Mouse (Mus musculus): Measurements from ENCODE around the gene Akap5.

Gene Akap5

GRCm38 (mm10) chr12:76310633-76311032 is 14.1 kb upstream of the Akap5 start:
- no peak for DNase-seq (ENCODE audit: low read depth, low spot score)

GRCm38 (mm10) chr12:76311227-76311626 is 13.5 kb upstream of the Akap5 start:
- DNase-seq (ENCODE audit: low read depth, low spot score) = no peak

GRCm38 (mm10) chr12:76311951-76312350 is 12.7 kb upstream of the Akap5 start:
- DNase-seq (ENCODE audit: low read depth, low spot score) = no peak

GRCm38 (mm10) chr12:76318282-76319212 is 6.1 kb upstream of the Akap5 start:
- DNase-seq (ENCODE audit: low read depth, low spot score) = peak; percentile 88

GRCm38 (mm10) chr12:76326437-76327220 is 1.9 kb downstream of the Akap5 start:
- DNase-seq (ENCODE audit: low read depth, low spot score) = no peak

GRCm38 (mm10) chr12:76328567-76329354 is 4.1 kb downstream of the Akap5 start:
- peak; percentile 41 for DNase-seq (ENCODE audit: low read depth, low spot score)

GRCm38 (mm10) chr12:76333688-76334087 is 9.0 kb downstream of the Akap5 start:
- DNase-seq (ENCODE audit: low read depth, low spot score) = peak; percentile 16

GRCm38 (mm10) chr12:76335641-76336040 is 10.9 kb downstream of the Akap5 start:
- DNase-seq (ENCODE audit: low read depth, low spot score) = no peak

- DNase-seq (ENCODE audit: low read depth, low spot score) = no peak
These were observed 11.6 kb downstream of the Akap5 start for GRCm38 (mm10) chr12:76336111-76336965.

GRCm38 (mm10) chr12:76341080-76341479 is 16.4 kb downstream of the Akap5 start:
- peak; percentile 72 for DNase-seq (ENCODE audit: low read depth, low spot score)

GRCm38 (mm10) chr12:76345759-76346455 is 21.2 kb downstream of the Akap5 start:
- peak; percentile 57 for DNase-seq (ENCODE audit: low read depth, low spot score)

- no peak for DNase-seq (ENCODE audit: low read depth, low spot score)
These were observed 25.1 kb downstream of the Akap5 start for GRCm38 (mm10) chr12:76349680-76350220.

GRCm38 (mm10) chr12:76360868-76361267 is 36.2 kb downstream of the Akap5 start:
- DNase-seq (ENCODE audit: low read depth, low spot score) = no peak

GRCm38 (mm10) chr12:76361405-76362302 is 37.0 kb downstream of the Akap5 start:
- no peak for DNase-seq (ENCODE audit: low read depth, low spot score)

- peak; percentile 29 for DNase-seq (ENCODE audit: low read depth, low spot score)
These were observed 37.6 kb downstream of the Akap5 start for GRCm38 (mm10) chr12:76362303-76362676.

- peak; percentile 41 for DNase-seq (ENCODE audit: low read depth, low spot score)
These were observed 41.6 kb downstream of the Akap5 start for GRCm38 (mm10) chr12:76366276-76366675.

GRCm38 (mm10) chr12:76367096-76367995 is 42.7 kb downstream of the Akap5 start:
- peak; percentile 61 for DNase-seq (ENCODE audit: low read depth, low spot score)
